Comparison of ENCODE assay signal across 25 mouse cellular contexts in the genomic region with DNA sequence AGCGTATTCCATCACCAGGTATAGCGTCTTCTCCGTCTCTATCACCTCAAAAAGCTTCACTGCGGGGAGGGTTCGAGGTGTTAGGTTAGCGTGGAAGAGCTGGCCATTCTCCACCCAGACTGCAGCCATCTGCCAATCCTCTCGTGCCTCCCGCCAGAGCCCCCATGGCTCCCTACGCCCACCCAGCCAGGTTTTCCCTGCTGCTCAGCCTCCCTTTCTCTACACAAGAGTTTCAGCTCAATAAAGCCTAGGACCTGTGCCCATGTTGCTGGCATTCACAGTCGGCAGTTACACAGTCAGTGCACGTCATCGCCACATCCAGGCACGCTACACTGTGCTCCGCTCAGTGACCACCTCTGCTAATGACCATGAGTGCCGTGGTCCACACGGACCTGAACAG. TPM values are rescaled to one million over a fixed set of nuclear protein-coding genes. Genes with fewer than 3 reads are reported as not detected.
A peak's percentile ranks its signal among the peaks of the same experiment; 100 is the strongest.
DNase-seq lines count a peak whose midpoint lies in the region; ATAC-seq lines count a peak whose summit lies in the region.
"Had no signal": no experiment of that assay in that cellular context is flagged by ENCODE, and none has a peak within 500 bp of the region (broad histone marks: within the 10 kb centered on the region; RNA-seq: fewer than 3 reads in every experiment).

No protein-coding gene starts in this region.

- H3K4me2 ChIP-seq in forebrain, embryonic 15.5 days (replicated peaks), result no peak overlapping the region
- no peak overlapping the region for H3K4me2 ChIP-seq in kidney, embryonic 15.5 days
- H3K4me2 ChIP-seq: embryonic facial prominence, embryonic 15.5 days; hindbrain, embryonic 15.5 days; limb, embryonic 15.5 days; lung, embryonic 14.5 days; midbrain, embryonic 13.5 days had no signal

- ATAC-seq in forebrain, embryonic 15.5 days (replicated peaks), result 0 out of 2 replicates have a peak, but pooled peaks have one; percentile 15
- ATAC-seq in kidney, embryonic 15.5 days (replicated peaks; ENCODE audit: low FRiP score), result no peak
- ATAC-seq: CD4-positive, CD25-positive, alpha-beta regulatory T cell, adult 4 months; intestine, postnatal 0 days; midbrain, embryonic 13.5 days had no signal

- no peaks in the 10 kb centered on the region for H3K27me3 ChIP-seq in forebrain, embryonic 15.5 days
- H3K27me3 ChIP-seq in forebrain, embryonic 10.5 days (ENCODE audit: poor library complexity, severe bottlenecking), result no peaks in the 10 kb centered on the region
- no peaks in the 10 kb centered on the region for H3K27me3 ChIP-seq in kidney, embryonic 15.5 days
- H3K27me3 ChIP-seq: embryonic facial prominence, embryonic 15.5 days; hindbrain, embryonic 15.5 days; limb, embryonic 15.5 days; midbrain, embryonic 13.5 days had no signal

- H3K4me1 ChIP-seq in forebrain, embryonic 15.5 days, result no peaks in the 10 kb centered on the region
- no peaks in the 10 kb centered on the region for H3K4me1 ChIP-seq in forebrain, embryonic 10.5 days
- peaks cover 4% of the 10 kb centered on the region for H3K4me1 ChIP-seq in kidney, embryonic 15.5 days
- H3K4me1 ChIP-seq: embryonic facial prominence, embryonic 15.5 days; heart, embryonic 10.5 days; hindbrain, embryonic 15.5 days; limb, embryonic 15.5 days; midbrain, embryonic 13.5 days had no signal

- no peak overlapping the region for H3K9ac ChIP-seq in forebrain, embryonic 15.5 days (replicated peaks)
- H3K9ac ChIP-seq in kidney, embryonic 15.5 days, result no peak overlapping the region
- H3K9ac ChIP-seq: embryonic facial prominence, embryonic 15.5 days; hindbrain, embryonic 15.5 days; limb, embryonic 15.5 days; liver, embryonic 14.5 days; lung, embryonic 14.5 days; midbrain, embryonic 13.5 days had no signal

- H3K27ac ChIP-seq in forebrain, embryonic 15.5 days (replicated peaks), result peak overlapping the region; percentile 46; the same call in 1 of the 2 replicates
- H3K27ac ChIP-seq in forebrain, embryonic 10.5 days, result no peak overlapping the region
- no peak overlapping the region for H3K27ac ChIP-seq in kidney, embryonic 15.5 days
- H3K27ac ChIP-seq: embryonic facial prominence, embryonic 15.5 days; heart, embryonic 10.5 days; hindbrain, embryonic 15.5 days; left cerebral cortex, adult 2 months; limb, embryonic 15.5 days; liver, embryonic 14.5 days; midbrain, embryonic 13.5 days had no signal

- peaks cover 58% of the 10 kb centered on the region for H3K36me3 ChIP-seq in forebrain, embryonic 15.5 days
- peaks cover 99% of the 10 kb centered on the region for H3K36me3 ChIP-seq in forebrain, embryonic 10.5 days (replicated peaks)
- peaks cover 85% of the 10 kb centered on the region for H3K36me3 ChIP-seq in kidney, embryonic 15.5 days

- no peak overlapping the region for H3K4me3 ChIP-seq in forebrain, embryonic 15.5 days
- H3K4me3 ChIP-seq in forebrain, embryonic 10.5 days, result no peak overlapping the region
- no peak overlapping the region for H3K4me3 ChIP-seq in kidney, embryonic 15.5 days (replicated peaks)
- H3K4me3 ChIP-seq: embryonic facial prominence, embryonic 15.5 days; heart, embryonic 10.5 days; hindbrain, embryonic 15.5 days; left cerebral cortex, adult 2 months; limb, embryonic 15.5 days; midbrain, embryonic 13.5 days had no signal

- no peak for DNase-seq in forebrain, embryonic 10.5 days (ENCODE audit: extremely low spot score, low spot score)
- peak; percentile 58 to 78 for DNase-seq in layer of hippocampus, postnatal 10 days (ENCODE audit: low spot score in 2 of 2)
- no peak for DNase-seq in layer of hippocampus, adult 9-11 months
- DNase-seq in brain, adult 2 months (ENCODE audit: low read depth, low spot score), result peak; percentile 66
- peak; percentile 68 for DNase-seq in cerebellum, adult 9-10 months
- DNase-seq in thymus, postnatal 14 days, result no peak
- DNase-seq: adrenal gland, postnatal 25 days; gastrocnemius, postnatal 10 days; heart, postnatal 4 days; kidney, postnatal 36 days; lung, embryonic 14.5 days; thymus, adult 18-20 months had no signal

- no peaks in the 10 kb centered on the region for H3K9me3 ChIP-seq in forebrain, embryonic 15.5 days
- H3K9me3 ChIP-seq in forebrain, embryonic 10.5 days, result peaks cover 8% of the 10 kb centered on the region
- no peaks in the 10 kb centered on the region for H3K9me3 ChIP-seq in kidney, embryonic 15.5 days (replicated peaks)
- H3K9me3 ChIP-seq: embryonic facial prominence, embryonic 15.5 days; heart, embryonic 10.5 days; hindbrain, embryonic 15.5 days; limb, embryonic 15.5 days; midbrain, embryonic 13.5 days had no signal

- WGBS in forebrain, embryonic 15.5 days, result 84% methylated on average over 16 of the region's 16 CpGs
- 94% methylated on average over 16 of the region's 16 CpGs for WGBS in forebrain, embryonic 10.5 days
- 96% methylated on average over 16 of the region's 16 CpGs for WGBS in kidney, embryonic 15.5 days

RNA-seq across cellular contexts. Expression of gene Mark4, which starts 10.9 kb away (rescaled TPM):
- polyA plus RNA-seq in forebrain, embryonic 15.5 days (2015; fragmentation: Nextera tagmentation; extraction: Ambion mirVana), result 18.3 and 18.8 TPM in 2 replicates
- polyA plus RNA-seq in forebrain, embryonic 10.5 days (2016; fragmentation: Nextera tagmentation; extraction: Ambion mirVana), result 5.7 and 6.5 TPM in 2 replicates
- total RNA-seq in layer of hippocampus, postnatal 10 days (2021), result 100 to 1,000 TPM; 115 to 132 TPM
- polyA plus RNA-seq in kidney, embryonic 15.5 days (2015; fragmentation: Nextera tagmentation; extraction: Ambion mirVana), result 6.6 and 9.4 TPM in 2 replicates

RNA-seq across cellular contexts. Expression of gene Exoc3l2, which starts 15.4 kb away (rescaled TPM):
- 0.17 and 0.29 TPM in 2 replicates for polyA plus RNA-seq in forebrain, embryonic 15.5 days (2015; fragmentation: Nextera tagmentation; extraction: Ambion mirVana)
- polyA plus RNA-seq in forebrain, embryonic 10.5 days (2016; fragmentation: Nextera tagmentation; extraction: Ambion mirVana), result 0.82 and 0.99 TPM in 2 replicates
- 1 to 10 TPM in 1 of 2 experiments, under 1 TPM in 1; 0.69 to 1.1 TPM for total RNA-seq in layer of hippocampus, postnatal 10 days (2021)
- 3.0 TPM in 2 replicates for polyA plus RNA-seq in kidney, embryonic 15.5 days (2015; fragmentation: Nextera tagmentation; extraction: Ambion mirVana)
- polyA plus RNA-seq: CD4-positive, CD25-positive, alpha-beta regulatory T cell, adult 4 months had no signal

RNA-seq across cellular contexts. Expression of gene Ckm, which starts 43.1 kb away (rescaled TPM):
- polyA plus RNA-seq in forebrain, embryonic 15.5 days (2015; fragmentation: Nextera tagmentation; extraction: Ambion mirVana), result 0.19 and 0.31 TPM in 2 replicates
- not detected in 2 replicates for polyA plus RNA-seq in forebrain, embryonic 10.5 days (2016; fragmentation: Nextera tagmentation; extraction: Ambion mirVana)
- under 1 TPM in 1 of 2 experiments, not detected in 1; 0.27 TPM for total RNA-seq in layer of hippocampus, postnatal 10 days (2021)
- 22.6 and 58.1 TPM in 2 replicates for polyA plus RNA-seq in kidney, embryonic 15.5 days (2015; fragmentation: Nextera tagmentation; extraction: Ambion mirVana)
- total RNA-seq: adrenal gland, postnatal 25 days; left cerebral cortex, adult 2 months had no signal
- polyA plus RNA-seq: CD4-positive, CD25-positive, alpha-beta regulatory T cell, adult 4 months had no signal

RNA-seq across cellular contexts. Expression of gene Klc3, which starts 43.8 kb away (rescaled TPM):
- 2.2 and 2.3 TPM in 2 replicates for polyA plus RNA-seq in forebrain, embryonic 15.5 days (2015; fragmentation: Nextera tagmentation; extraction: Ambion mirVana)
- 3.6 and 4.8 TPM in 2 replicates for polyA plus RNA-seq in forebrain, embryonic 10.5 days (2016; fragmentation: Nextera tagmentation; extraction: Ambion mirVana)
- 1 to 10 TPM; 1.7 to 1.8 TPM for total RNA-seq in layer of hippocampus, postnatal 10 days (2021)
- polyA plus RNA-seq in kidney, embryonic 15.5 days (2015; fragmentation: Nextera tagmentation; extraction: Ambion mirVana), result 5.1 and 6.3 TPM in 2 replicates
- total RNA-seq: common myeloid progenitor, adult 5-6 weeks; granulocyte monocyte progenitor cell, adult 5-6 weeks had no signal

Comparison
In these comparisons a context has a peak if more than half of its experiments do, and no peak if none do; other contexts are left out.
1. DNase-seq: peak in layer of hippocampus, postnatal 10 days (2 of 2), brain, adult 2 months (single experiment) and cerebellum, adult 9-10 months (single experiment); none in forebrain, embryonic 10.5 days (single experiment), layer of hippocampus, adult 9-11 months (single experiment) and thymus, postnatal 14 days (single experiment).
2. RNA of gene Ckm, which starts 43.1 kb away (polyA plus RNA-seq): 22.6 to 58.1 TPM in kidney, embryonic 15.5 days; 0.19 to 0.31 TPM in forebrain, embryonic 15.5 days and not detected in forebrain, embryonic 10.5 days; every median in the first group is over 10 times any median in the second.